Mouse (Mus musculus): ENCODE results near the gene Ddx24. TPM values are rescaled to one million over a fixed set of nuclear protein-coding genes. Genes with fewer than 3 reads are reported as not detected.
"Not testable (repeated sequence)": the region's sequence is repeated elsewhere in the genome, so short reads cannot be mapped to it uniquely, and the experiment has no call there.

The Ddx24 gene
- polyA plus RNA-seq (2015; fragmentation: Nextera tagmentation; extraction: Ambion mirVana): 103 and 105 TPM in 2 replicates

DNA sequence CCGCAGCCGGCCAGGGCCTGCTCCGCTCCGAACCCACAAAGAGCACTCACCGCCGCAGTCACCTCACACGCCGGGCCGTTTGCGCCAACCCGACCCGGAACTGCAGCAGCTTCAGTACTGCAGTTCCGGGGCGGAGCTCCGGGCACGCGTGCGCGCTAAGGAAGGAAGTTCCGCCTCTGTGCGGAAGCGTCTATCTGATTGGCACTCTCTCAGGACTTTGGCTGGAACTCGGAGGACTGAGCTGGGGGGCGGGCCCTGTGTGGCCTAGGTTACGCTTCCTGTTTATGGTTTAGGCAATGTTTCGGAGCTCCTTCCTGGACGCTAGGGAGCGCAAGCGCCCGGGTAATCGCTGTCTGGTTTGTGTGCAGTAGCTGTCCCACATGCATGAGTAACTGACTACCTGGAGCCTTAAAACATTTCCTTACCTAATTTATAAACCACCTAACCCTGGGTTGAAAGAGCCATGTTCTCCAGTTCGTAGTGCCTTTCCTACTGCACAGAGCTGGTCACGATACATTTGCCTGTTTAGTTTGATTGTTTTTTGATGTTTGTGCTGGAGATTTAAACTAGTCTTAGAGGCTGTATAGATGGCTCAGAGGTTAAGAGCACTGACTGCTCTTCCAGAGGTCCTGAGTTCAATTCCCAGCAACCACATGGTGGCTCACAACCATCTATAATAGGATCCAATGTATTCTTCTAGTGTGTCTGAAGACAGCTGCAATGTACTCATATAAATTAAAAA is at the start of gene Ddx24:
Gene Ddx24 (minus strand): TSS at position 102 of the 742 bp plus-strand sequence.
- Histone ChIP-seq H3K4me2 (replicated peaks) (peak within 1 kb of the TSS; percentile 78), H3K27ac (replicated peaks) (peak within 1 kb of the TSS; percentile 58; the same call in 1 of the 2 replicates), H3K4me3 (replicated peaks) (peak within 1 kb of the TSS; percentile 96), H3K36me3 (peaks cover 5% of the 10 kb centered on the region; the same call in 1 of the 2 replicates), H3K27me3 (no peaks in the 10 kb centered on the region), H3K4me1 (peaks cover 27% of the 10 kb centered on the region), H3K9me3 (replicated peaks) (no peaks in the 10 kb centered on the region), H3K9ac (peak within 1 kb of the TSS; percentile 93)
- WGBS: 2% methylated on average over 33 of the region's 33 CpGs
- peak; percentile 100 for ATAC-seq (ENCODE audit: insufficient number of reproducible peaks, low FRiP score, low TSS enrichment, low read depth)

DNA sequence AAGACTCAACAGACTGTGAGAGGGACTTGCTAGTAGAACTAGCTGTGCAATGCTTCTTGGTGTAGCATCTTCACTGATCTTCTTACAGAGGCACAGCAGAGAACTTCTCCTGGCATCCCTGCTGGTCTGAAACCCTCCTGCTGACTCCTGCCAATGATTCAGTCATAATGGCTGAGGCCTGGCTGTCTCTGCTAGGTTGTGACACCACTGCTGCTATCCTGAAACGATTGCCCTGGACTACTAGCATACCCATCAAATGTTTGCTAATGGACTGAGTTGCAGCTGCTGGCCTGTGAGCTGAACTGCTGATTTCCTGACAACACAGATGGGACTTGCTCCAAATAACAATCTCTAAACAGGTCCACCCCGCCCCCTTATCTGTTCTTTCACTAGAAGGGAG is 48.9 kb upstream of the Ddx24 start:
- Histone ChIP-seq H3K9ac (no peak overlapping the region), H3K9me3 (replicated peaks) (no peaks in the 10 kb centered on the region), H3K27ac (replicated peaks) (no peak overlapping the region), H3K4me1 (no peaks in the 10 kb centered on the region), H3K4me3 (replicated peaks) (no peak overlapping the region), H3K36me3 (no peaks in the 10 kb centered on the region), H3K4me2 (replicated peaks) (no peak overlapping the region), H3K27me3 (no peaks in the 10 kb centered on the region)
- 39% methylated on average over 2 of the region's 2 CpGs for WGBS
- ATAC-seq (ENCODE audit: insufficient number of reproducible peaks, low FRiP score, low TSS enrichment, low read depth): no peak

DNA sequence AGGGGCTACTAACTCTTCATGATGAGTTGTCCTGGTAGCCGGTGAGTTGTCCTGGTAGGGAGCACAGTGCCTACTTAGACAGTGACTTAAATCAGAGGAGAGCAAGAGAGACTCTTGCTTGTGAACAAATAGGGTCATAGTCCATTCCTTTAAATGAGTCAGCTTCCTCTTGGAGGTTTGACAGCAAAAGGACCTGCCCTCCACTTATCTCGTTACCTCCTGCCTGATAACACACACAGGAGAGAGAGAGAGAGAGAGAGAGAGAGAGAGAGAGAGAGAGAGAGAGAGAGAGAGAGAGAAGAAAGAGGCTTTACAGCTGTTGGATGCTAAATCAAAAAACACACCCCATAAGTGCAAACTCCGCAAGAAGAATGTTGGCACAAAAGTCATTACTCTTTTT is 31.5 kb upstream of the Ddx24 start, which contains the start of gene Ifi27l2b:
Gene Ifi27l2b (minus strand): TSS at position 84 of the 400 bp plus-strand sequence.
- Histone ChIP-seq H3K27ac (replicated peaks) (no peak within 1 kb of the TSS), H3K36me3 (no peaks in the 10 kb centered on the region), H3K4me3 (replicated peaks) (no peak within 1 kb of the TSS), H3K4me2 (replicated peaks) (no peak within 1 kb of the TSS), H3K9ac (no peak within 1 kb of the TSS), H3K9me3 (replicated peaks) (no peaks in the 10 kb centered on the region), H3K4me1 (no peaks in the 10 kb centered on the region), H3K27me3 (no peaks in the 10 kb centered on the region)
- WGBS: 73% methylated on average over 3 of the region's 3 CpGs
- no peak for ATAC-seq (ENCODE audit: insufficient number of reproducible peaks, low FRiP score, low TSS enrichment, low read depth)

DNA sequence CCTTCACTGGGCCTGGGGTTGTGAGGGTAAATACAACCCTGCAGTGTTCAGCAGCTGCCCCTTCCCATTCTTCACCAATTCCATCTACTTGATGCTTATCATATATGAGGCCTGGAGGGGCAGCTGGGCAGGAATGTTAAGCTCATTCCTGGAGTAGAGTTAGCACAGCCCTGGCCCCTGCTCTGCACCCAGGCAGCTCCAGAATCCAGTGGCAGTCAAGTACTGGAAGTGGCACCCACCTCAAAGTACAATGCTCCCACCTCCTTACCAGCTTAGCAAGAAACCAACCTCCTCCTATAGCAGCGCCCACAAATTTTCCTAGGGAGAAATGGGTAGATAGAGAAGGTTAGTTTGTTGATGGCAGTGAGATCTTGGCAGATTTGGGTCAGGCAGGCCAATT is 31.1 kb upstream of the Ddx24 start:
- not testable (repeated sequence) for H3K27me3 ChIP-seq; H3K27ac ChIP-seq (replicated peaks); ATAC-seq (ENCODE audit: insufficient number of reproducible peaks, low FRiP score, low TSS enrichment, low read depth); H3K36me3 ChIP-seq; H3K4me2 ChIP-seq (replicated peaks); H3K4me1 ChIP-seq; H3K9ac ChIP-seq; H3K9me3 ChIP-seq (replicated peaks); H3K4me3 ChIP-seq (replicated peaks)
- WGBS: no CpG with 5 or more reads among the region's 1 CpGs

DNA sequence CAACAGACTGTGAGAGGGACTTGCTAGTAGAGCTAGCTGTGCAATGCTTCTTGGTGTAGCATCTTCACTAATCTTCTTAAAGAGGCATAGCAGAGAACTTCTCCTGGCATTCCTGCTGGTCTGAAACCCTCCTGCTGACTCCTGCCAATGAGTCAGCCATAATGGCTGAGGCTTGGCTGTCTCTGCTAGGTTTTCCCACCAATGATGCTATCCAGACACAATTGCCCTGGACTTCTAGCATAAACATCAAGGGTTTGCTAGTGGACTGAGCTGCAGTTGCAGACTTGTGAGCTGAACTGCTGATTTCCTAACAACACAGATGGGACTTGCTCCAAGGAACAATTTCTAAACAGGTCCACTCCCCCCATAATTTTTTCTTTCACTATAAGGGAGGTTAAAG is 27.7 kb upstream of the Ddx24 start:
- no peak overlapping the region for H3K9ac ChIP-seq
- no peaks in the 10 kb centered on the region for H3K36me3 ChIP-seq
- no peaks in the 10 kb centered on the region; the same call in 1 of the 2 replicates for H3K27me3 ChIP-seq
- no peak overlapping the region for H3K4me3 ChIP-seq (replicated peaks)
- H3K4me2 ChIP-seq (replicated peaks): no peak overlapping the region
- no peaks in the 10 kb centered on the region for H3K4me1 ChIP-seq
- no peak overlapping the region for H3K27ac ChIP-seq (replicated peaks)
- no peak for ATAC-seq (ENCODE audit: insufficient number of reproducible peaks, low FRiP score, low TSS enrichment, low read depth)
- H3K9me3 ChIP-seq (replicated peaks): no peaks in the 10 kb centered on the region

DNA sequence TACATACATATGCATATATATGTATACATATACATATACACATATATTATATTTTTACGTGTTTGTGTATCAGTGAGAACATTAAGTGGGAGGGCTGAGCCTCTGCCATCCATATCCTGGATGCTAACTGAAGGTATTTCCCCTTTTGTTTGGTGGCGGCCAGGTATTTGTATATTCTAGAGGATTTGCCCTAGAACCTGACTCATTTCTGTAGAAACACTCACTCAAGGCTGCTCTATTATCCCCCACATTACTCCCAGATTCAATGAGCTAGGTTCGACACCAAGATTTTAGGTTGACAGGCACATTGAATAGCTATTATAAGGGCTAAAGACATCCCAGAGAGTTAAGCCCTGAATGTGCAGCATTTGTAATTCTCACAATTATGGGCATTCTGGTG is 19.4 kb upstream of the Ddx24 start:
- no peak for ATAC-seq (ENCODE audit: insufficient number of reproducible peaks, low FRiP score, low TSS enrichment, low read depth)
- Histone ChIP-seq H3K4me1 (no peaks in the 10 kb centered on the region), H3K4me2 (replicated peaks) (no peak overlapping the region), H3K36me3 (no peaks in the 10 kb centered on the region), H3K9me3 (replicated peaks) (no peaks in the 10 kb centered on the region), H3K27me3 (no peaks in the 10 kb centered on the region; the same call in 1 of the 2 replicates), H3K9ac (no peak overlapping the region), H3K27ac (replicated peaks) (no peak overlapping the region), H3K4me3 (replicated peaks) (no peak overlapping the region)
- WGBS: 79% methylated on average over 3 of the region's 3 CpGs

DNA sequence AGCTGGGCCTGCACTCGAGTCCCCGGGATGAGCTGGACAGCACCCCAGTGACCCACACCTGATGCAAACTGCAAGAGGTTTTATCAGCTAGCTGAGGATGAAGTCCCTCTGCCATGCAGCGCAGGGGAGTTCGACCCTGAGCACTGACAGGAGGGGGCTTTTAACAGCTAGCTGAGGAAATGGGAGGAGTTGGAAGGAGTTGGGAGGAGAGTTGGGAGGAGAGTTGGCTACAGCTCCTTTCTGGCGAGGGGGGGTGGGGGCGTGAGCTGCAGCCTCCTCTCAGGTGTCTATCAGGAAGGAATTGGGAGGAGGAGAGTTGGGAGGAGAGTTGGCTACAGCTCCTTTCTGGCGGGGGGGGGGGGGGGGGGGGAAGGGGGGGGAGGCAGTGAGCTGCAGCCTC is 18.6 kb upstream of the Ddx24 start:
- not testable (repeated sequence) for ATAC-seq (ENCODE audit: insufficient number of reproducible peaks, low FRiP score, low TSS enrichment, low read depth)
- WGBS: 32% methylated on average over 6 of the region's 7 CpGs

DNA sequence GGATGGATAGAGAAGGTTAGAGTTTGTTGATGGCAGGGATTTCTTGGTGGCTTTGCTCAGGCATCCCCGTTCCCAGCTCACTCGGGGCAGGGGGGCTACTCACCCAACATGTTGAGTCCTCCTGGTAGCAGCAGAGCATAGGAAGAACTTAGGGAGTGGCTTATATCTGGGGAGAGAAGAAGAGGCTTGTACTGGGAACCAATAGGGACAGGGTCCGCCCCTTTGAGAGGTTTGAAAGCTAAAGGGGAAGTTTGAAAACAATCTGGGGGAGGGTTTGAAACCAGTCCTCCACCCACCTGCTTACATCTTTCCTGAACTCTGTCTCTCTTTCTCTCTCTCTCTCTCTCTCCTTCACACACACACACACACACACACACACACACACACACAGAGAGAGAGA is 17.9 kb upstream of the Ddx24 start, which contains the start of gene Ifi27l2a:
Gene Ifi27l2a (minus strand): TSS at position 157 of the 400 bp plus-strand sequence.
- WGBS: 31% methylated on average over 3 of the region's 3 CpGs
- no peak within 1 kb of the TSS for H3K4me3 ChIP-seq (replicated peaks)
- H3K4me1 ChIP-seq: no peaks in the 10 kb centered on the region
- H3K36me3 ChIP-seq: no peaks in the 10 kb centered on the region
- no peak for ATAC-seq (ENCODE audit: insufficient number of reproducible peaks, low FRiP score, low TSS enrichment, low read depth)
- no peak within 1 kb of the TSS for H3K27ac ChIP-seq (replicated peaks)
- no peak within 1 kb of the TSS for H3K4me2 ChIP-seq (replicated peaks)
- no peaks in the 10 kb centered on the region for H3K27me3 ChIP-seq
- no peaks in the 10 kb centered on the region for H3K9me3 ChIP-seq (replicated peaks)
- H3K9ac ChIP-seq: no peak within 1 kb of the TSS

More for the DNA sequence above, 18.6 kb upstream of the Ddx24 start:
- H3K27me3 ChIP-seq; H3K9ac ChIP-seq; H3K27ac ChIP-seq (replicated peaks); H3K4me2 ChIP-seq (replicated peaks); H3K4me1 ChIP-seq; H3K9me3 ChIP-seq (replicated peaks); H3K4me3 ChIP-seq (replicated peaks); H3K36me3 ChIP-seq: not testable (repeated sequence)

DNA sequence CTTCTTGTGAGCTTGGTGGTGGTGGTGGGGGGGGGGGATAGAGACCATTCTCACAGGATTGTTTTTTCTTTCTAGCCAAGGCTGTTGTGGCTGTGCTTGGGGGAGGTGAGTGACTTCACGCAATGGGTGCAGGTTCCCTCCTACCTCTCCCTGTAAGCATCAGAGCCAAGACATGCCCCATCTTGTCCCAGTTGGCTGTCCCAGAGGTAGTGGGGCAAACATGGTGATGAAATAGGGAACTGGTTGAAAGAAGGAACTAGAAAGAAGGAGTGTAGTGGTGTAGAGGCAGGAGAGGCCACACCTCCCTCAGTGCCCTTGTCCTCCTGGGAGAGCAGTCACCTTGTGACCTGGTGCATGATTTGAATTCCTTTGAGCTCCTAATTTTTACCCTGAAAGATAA is 12.0 kb upstream of the Ddx24 start:
- 74% methylated on average over 1 of the region's 1 CpGs for WGBS
- no peak overlapping the region for H3K9ac ChIP-seq
- no peaks in the 10 kb centered on the region for H3K4me1 ChIP-seq
- no peak overlapping the region for H3K4me2 ChIP-seq (replicated peaks)
- no peaks in the 10 kb centered on the region for H3K36me3 ChIP-seq
- H3K27ac ChIP-seq (replicated peaks): no peak overlapping the region
- no peak for ATAC-seq (ENCODE audit: insufficient number of reproducible peaks, low FRiP score, low TSS enrichment, low read depth)
- H3K27me3 ChIP-seq: no peaks in the 10 kb centered on the region
- no peaks in the 10 kb centered on the region for H3K9me3 ChIP-seq (replicated peaks)
- H3K4me3 ChIP-seq (replicated peaks): no peak overlapping the region

DNA sequence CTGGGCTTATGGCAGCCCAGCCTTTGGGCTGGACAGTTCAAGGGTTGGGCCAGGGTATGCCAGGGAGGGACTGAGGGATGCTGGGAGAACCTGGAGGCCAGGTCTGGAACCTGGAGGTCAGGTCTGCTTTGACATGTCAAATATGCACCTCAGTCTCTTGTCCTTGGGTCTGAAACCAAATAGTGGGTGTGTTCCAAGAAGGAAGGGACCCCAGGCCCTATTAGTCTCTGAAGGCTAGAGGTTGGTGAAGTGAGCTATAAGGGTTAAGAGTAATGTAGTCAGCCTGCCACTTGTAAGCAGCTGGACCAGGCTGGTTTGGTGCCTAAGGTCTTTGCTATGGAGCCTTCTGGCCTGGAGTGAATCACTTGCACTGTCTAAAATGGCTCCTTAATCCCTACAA is 9.2 kb upstream of the Ddx24 start:
- Histone ChIP-seq H3K4me1 (no peaks in the 10 kb centered on the region), H3K9me3 (replicated peaks) (no peaks in the 10 kb centered on the region), H3K4me3 (replicated peaks) (peak overlapping the region; percentile 38), H3K4me2 (replicated peaks) (peak overlapping the region; percentile 41; the same call in 1 of the 2 replicates), H3K9ac (no peak overlapping the region), H3K36me3 (no peaks in the 10 kb centered on the region), H3K27me3 (no peaks in the 10 kb centered on the region), H3K27ac (replicated peaks) (no peak overlapping the region)
- no peak for ATAC-seq (ENCODE audit: insufficient number of reproducible peaks, low FRiP score, low TSS enrichment, low read depth)

DNA sequence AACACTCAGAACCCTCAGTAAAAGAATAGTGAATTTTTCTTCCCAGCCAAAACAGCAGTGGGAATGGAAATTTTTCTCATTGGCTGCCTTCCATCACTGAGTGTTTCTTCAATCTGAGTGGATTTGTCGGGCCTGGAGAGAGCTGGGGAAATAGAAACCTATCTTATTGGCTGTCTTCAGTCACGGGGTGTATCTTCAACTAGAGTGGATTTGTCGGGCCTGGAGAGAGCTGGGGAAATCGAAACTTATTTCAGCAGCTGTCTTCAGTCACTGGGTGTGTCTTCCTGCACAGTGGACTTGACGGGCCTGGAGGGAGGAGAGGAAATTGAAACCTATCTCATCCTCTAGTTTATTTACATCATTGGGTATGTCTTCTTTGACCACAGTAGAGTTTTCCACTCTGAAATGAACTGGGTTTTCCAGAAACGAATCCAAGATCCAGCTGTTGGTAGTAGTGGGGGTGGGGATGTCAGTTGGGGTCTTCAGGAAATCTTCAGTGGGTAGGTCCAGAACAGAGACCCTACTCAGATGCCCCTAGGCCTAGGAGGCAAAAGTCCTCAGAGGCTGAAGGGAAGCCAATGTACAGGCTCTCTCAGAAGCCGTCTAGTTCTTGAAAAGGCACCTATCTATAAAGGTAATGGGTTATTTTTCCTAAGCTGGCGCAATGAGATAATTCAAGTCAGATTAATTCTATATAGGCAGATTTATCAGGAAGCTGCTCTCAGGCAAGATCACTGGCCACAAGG is 8.5 kb upstream of the Ddx24 start, which contains the start of gene Ifi27:
Gene Ifi27 (plus strand): TSS at position 226 of the 746 bp plus-strand sequence.
- H3K4me2 ChIP-seq (replicated peaks): peak within 1 kb of the TSS; percentile 41
- no peaks in the 10 kb centered on the region for H3K27me3 ChIP-seq
- ATAC-seq (ENCODE audit: insufficient number of reproducible peaks, low FRiP score, low TSS enrichment, low read depth): peak; percentile 89
- H3K4me3 ChIP-seq (replicated peaks): peak within 1 kb of the TSS; percentile 38
- no peaks in the 10 kb centered on the region for H3K4me1 ChIP-seq
- H3K36me3 ChIP-seq: no peaks in the 10 kb centered on the region
- H3K9ac ChIP-seq: 0 out of 2 replicates have a peak within 1 kb of the TSS, but pooled peaks have one; percentile 9
- H3K27ac ChIP-seq (replicated peaks): 0 out of 2 replicates have a peak within 1 kb of the TSS, but pooled peaks have one; percentile 8
- WGBS: 43% methylated on average over 8 of the region's 8 CpGs
- H3K9me3 ChIP-seq (replicated peaks): no peaks in the 10 kb centered on the region

Data from embryonic facial prominence, embryonic 15.5 days (tissue).